Mouse (Mus musculus): ENCODE results near the gene D630003M21Rik. TPM values are rescaled to one million over a fixed set of nuclear protein-coding genes. Genes with fewer than 3 reads are reported as not detected.
A peak's percentile ranks its signal among the peaks of the same experiment; 100 is the strongest.

D630003M21Rik gene
- total RNA-seq, 2 experiments from 2014 or later = not detected

GRCm38 (mm10) chr2:158238101-158238500, 9.1 kb upstream of the D630003M21Rik start:
- ATAC-seq (ENCODE audit: poor library complexity, severe bottlenecking) = no peak

GRCm38 (mm10) chr2:158236698-158237097, 7.7 kb upstream of the D630003M21Rik start:
- no peak for ATAC-seq (ENCODE audit: poor library complexity, severe bottlenecking)

GRCm38 (mm10) chr2:158233106-158233505, 4.1 kb upstream of the D630003M21Rik start:
- ATAC-seq (ENCODE audit: poor library complexity, severe bottlenecking) = no peak

- ATAC-seq (ENCODE audit: poor library complexity, severe bottlenecking) = no peak
These were observed 3.4 kb upstream of the D630003M21Rik start for GRCm38 (mm10) chr2:158232414-158232813.

GRCm38 (mm10) chr2:158231071-158231470, 2.0 kb upstream of the D630003M21Rik start:
- no peak for ATAC-seq (ENCODE audit: poor library complexity, severe bottlenecking)

GRCm38 (mm10) chr2:158230617-158231016, 1.6 kb upstream of the D630003M21Rik start:
- no peak for ATAC-seq (ENCODE audit: poor library complexity, severe bottlenecking)

- ATAC-seq (ENCODE audit: poor library complexity, severe bottlenecking) = no peak
These were observed 476 bp upstream of the D630003M21Rik start for GRCm38 (mm10) chr2:158229503-158229892.

GRCm38 (mm10) chr2:158225301-158225700, 3.7 kb downstream of the D630003M21Rik start:
- ATAC-seq (ENCODE audit: poor library complexity, severe bottlenecking) = no peak

- ATAC-seq (ENCODE audit: poor library complexity, severe bottlenecking) = no peak
These were observed 5.5 kb downstream of the D630003M21Rik start for GRCm38 (mm10) chr2:158223497-158223896.

- ATAC-seq (ENCODE audit: poor library complexity, severe bottlenecking) = no peak
These were observed 6.4 kb downstream of the D630003M21Rik start for GRCm38 (mm10) chr2:158222664-158223063.

- ATAC-seq (ENCODE audit: poor library complexity, severe bottlenecking) = peak; percentile 73
These were observed 7.5 kb downstream of the D630003M21Rik start for GRCm38 (mm10) chr2:158221446-158222084.

GRCm38 (mm10) chr2:158219562-158219961, 9.5 kb downstream of the D630003M21Rik start:
- no peak for ATAC-seq (ENCODE audit: poor library complexity, severe bottlenecking)

GRCm38 (mm10) chr2:158216510-158216909, 12.5 kb downstream of the D630003M21Rik start:
- ATAC-seq (ENCODE audit: poor library complexity, severe bottlenecking) = no peak

GRCm38 (mm10) chr2:158215283-158216117, 13.5 kb downstream of the D630003M21Rik start:
- no peak for ATAC-seq (ENCODE audit: poor library complexity, severe bottlenecking)

GRCm38 (mm10) chr2:158211764-158212471, 17.1 kb downstream of the D630003M21Rik start:
- ATAC-seq (ENCODE audit: poor library complexity, severe bottlenecking) = no peak

GRCm38 (mm10) chr2:158210958-158211357, 18.1 kb downstream of the D630003M21Rik start:
- ATAC-seq (ENCODE audit: poor library complexity, severe bottlenecking) = no peak

- ATAC-seq (ENCODE audit: poor library complexity, severe bottlenecking) = no peak
These were observed 18.5 kb downstream of the D630003M21Rik start for GRCm38 (mm10) chr2:158210503-158210902.

- no peak for ATAC-seq (ENCODE audit: poor library complexity, severe bottlenecking)
These were observed 19.2 kb downstream of the D630003M21Rik start for GRCm38 (mm10) chr2:158209776-158210175.

GRCm38 (mm10) chr2:158207848-158208247, 21.2 kb downstream of the D630003M21Rik start:
- peak; percentile 85 for ATAC-seq (ENCODE audit: poor library complexity, severe bottlenecking)

GRCm38 (mm10) chr2:158204114-158204513, 24.9 kb downstream of the D630003M21Rik start:
- ATAC-seq (ENCODE audit: poor library complexity, severe bottlenecking) = peak; percentile 79

GRCm38 (mm10) chr2:158203686-158204085, 25.3 kb downstream of the D630003M21Rik start:
- no peak for ATAC-seq (ENCODE audit: poor library complexity, severe bottlenecking)

All from megakaryocyte, adult 5-6 weeks (primary cell).